Mouse (Mus musculus): ENCODE data around the gene Cacna1i. TPM values are rescaled to one million over a fixed set of nuclear protein-coding genes. Genes with fewer than 3 reads are reported as not detected.

The Cacna1i gene
- polyA plus RNA-seq, 1 experiment from 2014 or later = 0.03 TPM

DNA sequence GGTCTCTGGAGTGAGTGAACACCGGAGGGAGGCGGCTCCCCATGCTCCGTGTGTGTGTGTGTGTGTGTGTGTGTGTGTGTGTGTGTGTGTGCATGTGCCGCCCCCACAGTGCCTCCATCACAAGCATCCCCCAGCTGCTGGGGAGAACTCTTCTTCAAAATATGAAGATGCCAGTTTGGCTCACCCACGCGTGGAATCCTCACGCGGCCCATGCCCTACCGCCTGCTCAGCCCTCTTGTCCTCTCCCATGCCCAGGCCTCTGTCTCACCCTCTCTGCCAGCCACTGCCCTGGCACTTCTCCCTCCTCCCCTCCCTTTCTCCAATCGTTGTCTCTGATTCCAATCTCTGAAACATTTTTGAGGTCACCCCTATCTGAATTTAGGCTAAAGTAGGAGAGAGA, 47.7 kb downstream of the Cacna1i start:
- Histone ChIP-seq H3K4me3 (ENCODE audit: low read depth, low read length) (no peak overlapping the region), H3K27ac (ENCODE audit: low read depth, low read length) (no peak overlapping the region), H3K27me3 (replicated peaks; ENCODE audit: control insufficient read depth, insufficient read depth, low read length) (no peaks in the 10 kb centered on the region), H3K9me3 (ENCODE audit: control insufficient read depth) (no peaks in the 10 kb centered on the region), H3K36me3 (ENCODE audit: control insufficient read depth, insufficient read depth) (no peaks in the 10 kb centered on the region), H3K9ac (ENCODE audit: low read depth, low read length) (no peak overlapping the region), H3K4me2 (replicated peaks; ENCODE audit: low read depth) (no peak overlapping the region), H3K4me1 (replicated peaks; ENCODE audit: control insufficient read depth, insufficient read depth, low read length) (no peaks in the 10 kb centered on the region)
- WGBS = 74% methylated on average over 8 of the region's 10 CpGs
- ATAC-seq = no peak
- no peak for TF ChIP-seq CTCF (IDR thresholded peaks at IDR 0.05; ENCODE audit: low read depth)

DNA sequence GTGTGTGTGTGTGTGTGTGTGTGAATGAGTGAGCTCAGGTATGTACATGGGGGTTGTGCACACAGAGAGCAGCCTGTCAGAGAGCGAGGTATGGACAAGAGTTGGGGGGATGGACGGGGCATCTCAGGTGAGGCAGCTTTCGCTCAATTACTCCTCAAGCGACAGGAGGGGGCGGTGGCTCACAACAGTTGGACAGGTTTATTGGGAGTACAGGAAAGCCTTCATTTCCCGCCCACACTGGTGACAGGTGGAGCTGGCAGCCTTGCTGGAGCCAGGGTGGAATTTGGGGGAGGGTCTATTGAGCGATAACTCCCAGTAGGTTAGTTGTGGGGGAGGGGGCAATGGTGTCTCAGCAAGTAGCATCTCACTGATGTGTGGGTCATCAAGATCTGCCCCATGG, 48.2 kb downstream of the Cacna1i start:
- no peaks in the 10 kb centered on the region for H3K36me3 ChIP-seq (ENCODE audit: control insufficient read depth, insufficient read depth)
- TF ChIP-seq CTCF (IDR thresholded peaks at IDR 0.05; ENCODE audit: low read depth) = no peak
- no peak for ATAC-seq
- no peaks in the 10 kb centered on the region for H3K9me3 ChIP-seq (ENCODE audit: control insufficient read depth)
- no peak overlapping the region for H3K4me2 ChIP-seq (replicated peaks; ENCODE audit: low read depth)
- H3K27ac ChIP-seq (ENCODE audit: low read depth, low read length) = no peak overlapping the region
- no peak overlapping the region for H3K9ac ChIP-seq (ENCODE audit: low read depth, low read length)
- no peak overlapping the region for H3K4me3 ChIP-seq (ENCODE audit: low read depth, low read length)
- WGBS = 43% methylated on average over 7 of the region's 7 CpGs
- no peaks in the 10 kb centered on the region for H3K4me1 ChIP-seq (replicated peaks; ENCODE audit: control insufficient read depth, insufficient read depth, low read length)
- H3K27me3 ChIP-seq (replicated peaks; ENCODE audit: control insufficient read depth, insufficient read depth, low read length) = no peaks in the 10 kb centered on the region

DNA sequence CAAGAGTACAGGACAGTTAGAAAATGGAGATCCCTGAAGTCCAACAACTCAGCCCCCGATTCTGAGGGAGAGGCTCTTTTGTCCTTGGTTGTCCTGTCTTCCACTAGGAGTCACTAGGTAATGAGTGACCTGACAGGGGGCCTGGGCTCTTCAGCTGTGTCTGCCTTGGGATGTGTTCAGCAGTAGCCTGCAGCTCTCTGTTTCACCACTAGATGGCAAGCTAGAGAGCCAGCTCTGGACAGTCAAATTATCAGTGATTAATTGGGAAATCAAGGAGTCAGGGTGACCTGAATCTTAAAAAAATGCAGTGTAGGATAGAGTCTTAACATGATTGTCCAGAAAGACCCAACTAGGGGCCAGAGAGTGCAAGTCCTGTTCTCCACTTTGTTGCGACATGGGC, 53.3 kb downstream of the Cacna1i start:
- Histone ChIP-seq H3K4me3 (ENCODE audit: low read depth, low read length) (no peak overlapping the region), H3K9me3 (ENCODE audit: control insufficient read depth) (no peaks in the 10 kb centered on the region), H3K4me2 (replicated peaks; ENCODE audit: low read depth) (no peak overlapping the region), H3K36me3 (ENCODE audit: control insufficient read depth, insufficient read depth) (no peaks in the 10 kb centered on the region), H3K9ac (ENCODE audit: low read depth, low read length) (no peak overlapping the region), H3K27me3 (replicated peaks; ENCODE audit: control insufficient read depth, insufficient read depth, low read length) (no peaks in the 10 kb centered on the region), H3K4me1 (replicated peaks; ENCODE audit: control insufficient read depth, insufficient read depth, low read length) (no peaks in the 10 kb centered on the region), H3K27ac (ENCODE audit: low read depth, low read length) (no peak overlapping the region)
- ATAC-seq = no peak
- 80% methylated on average over 2 of the region's 2 CpGs for WGBS
- peak; percentile 84 for TF ChIP-seq CTCF (IDR thresholded peaks at IDR 0.05; ENCODE audit: low read depth)

DNA sequence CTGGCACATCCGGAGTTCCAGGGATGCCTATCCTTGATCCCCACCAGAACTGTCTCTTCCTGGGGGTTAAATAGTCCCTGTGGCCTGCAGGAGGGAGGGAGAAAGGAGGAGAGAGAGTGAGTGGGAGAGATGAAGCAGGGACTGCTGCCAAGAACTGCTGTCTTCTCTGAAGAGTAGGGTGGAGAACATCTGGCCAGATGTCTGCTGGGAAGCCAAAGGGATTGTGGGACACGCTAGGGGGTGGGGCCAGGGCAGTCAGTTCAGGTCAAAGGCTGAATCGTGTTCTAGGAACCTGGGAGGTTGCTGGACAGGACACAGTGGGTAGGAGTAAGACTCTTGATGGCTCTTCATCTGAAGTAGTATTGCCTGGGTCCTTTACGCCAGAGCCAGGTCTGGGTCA, 55.4 kb downstream of the Cacna1i start:
- Histone ChIP-seq H3K4me3 (ENCODE audit: low read depth, low read length) (no peak overlapping the region), H3K27me3 (replicated peaks; ENCODE audit: control insufficient read depth, insufficient read depth, low read length) (no peaks in the 10 kb centered on the region), H3K4me2 (replicated peaks; ENCODE audit: low read depth) (no peak overlapping the region), H3K9me3 (ENCODE audit: control insufficient read depth) (no peaks in the 10 kb centered on the region), H3K36me3 (ENCODE audit: control insufficient read depth, insufficient read depth) (no peaks in the 10 kb centered on the region), H3K27ac (ENCODE audit: low read depth, low read length) (no peak overlapping the region), H3K9ac (ENCODE audit: low read depth, low read length) (no peak overlapping the region), H3K4me1 (replicated peaks; ENCODE audit: control insufficient read depth, insufficient read depth, low read length) (no peaks in the 10 kb centered on the region)
- WGBS = 72% methylated on average over 4 of the region's 4 CpGs
- TF ChIP-seq CTCF (IDR thresholded peaks at IDR 0.05; ENCODE audit: low read depth) = no peak
- ATAC-seq = no peak

DNA sequence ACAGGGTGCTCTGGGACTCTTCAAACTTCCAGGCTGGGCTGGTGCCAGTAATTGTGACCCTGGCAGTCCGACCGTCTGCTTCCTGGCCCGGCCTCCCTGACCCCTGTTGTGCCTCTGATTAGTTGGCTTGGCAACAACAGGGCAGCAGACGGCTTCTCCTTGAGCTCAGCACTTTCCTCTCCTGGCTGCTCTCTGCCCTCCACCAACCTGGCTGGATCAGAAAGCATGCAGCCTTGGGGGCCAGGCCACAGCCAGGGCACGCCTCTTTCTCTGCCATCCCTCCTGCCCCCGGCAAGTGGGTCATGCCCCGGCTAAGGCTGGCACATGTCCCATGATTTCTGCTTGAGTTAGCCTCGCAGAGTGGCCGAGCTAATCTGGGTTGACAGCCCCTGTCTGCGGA, 56.0 kb downstream of the Cacna1i start:
- H3K9ac ChIP-seq (ENCODE audit: low read depth, low read length) = no peak overlapping the region
- no peak overlapping the region for H3K27ac ChIP-seq (ENCODE audit: low read depth, low read length)
- no peak for ATAC-seq
- no peaks in the 10 kb centered on the region for H3K36me3 ChIP-seq (ENCODE audit: control insufficient read depth, insufficient read depth)
- WGBS = 41% methylated on average over 10 of the region's 10 CpGs
- H3K27me3 ChIP-seq (replicated peaks; ENCODE audit: control insufficient read depth, insufficient read depth, low read length) = no peaks in the 10 kb centered on the region
- H3K4me2 ChIP-seq (replicated peaks; ENCODE audit: low read depth) = no peak overlapping the region
- TF ChIP-seq CTCF (IDR thresholded peaks at IDR 0.05; ENCODE audit: low read depth) = no peak
- H3K4me1 ChIP-seq (replicated peaks; ENCODE audit: control insufficient read depth, insufficient read depth, low read length) = no peaks in the 10 kb centered on the region
- no peak overlapping the region for H3K4me3 ChIP-seq (ENCODE audit: low read depth, low read length)
- no peaks in the 10 kb centered on the region for H3K9me3 ChIP-seq (ENCODE audit: control insufficient read depth)

DNA sequence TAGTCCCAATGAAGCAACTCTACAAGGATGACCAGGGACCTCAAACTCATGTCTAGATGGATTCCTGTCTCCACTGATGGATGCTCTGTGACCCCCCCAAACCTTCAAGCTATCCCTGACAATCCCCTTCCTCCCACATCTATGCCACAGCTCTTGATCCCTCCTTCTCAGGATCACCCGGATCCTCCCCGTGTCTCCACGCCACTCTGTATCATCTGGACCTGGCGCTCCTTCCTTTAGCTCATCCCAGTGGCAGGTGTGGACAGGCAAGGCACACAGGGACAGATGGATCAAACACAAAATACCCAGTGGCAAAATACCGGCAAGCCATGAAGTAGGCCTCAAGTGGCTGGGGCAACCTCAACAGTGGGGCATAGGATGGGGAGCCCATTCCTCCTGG, 56.7 kb downstream of the Cacna1i start:
- ATAC-seq = no peak
- Histone ChIP-seq H3K4me3 (ENCODE audit: low read depth, low read length) (no peak overlapping the region), H3K4me1 (replicated peaks; ENCODE audit: control insufficient read depth, insufficient read depth, low read length) (no peaks in the 10 kb centered on the region), H3K27ac (ENCODE audit: low read depth, low read length) (no peak overlapping the region), H3K9ac (ENCODE audit: low read depth, low read length) (no peak overlapping the region), H3K4me2 (replicated peaks; ENCODE audit: low read depth) (no peak overlapping the region), H3K27me3 (replicated peaks; ENCODE audit: control insufficient read depth, insufficient read depth, low read length) (no peaks in the 10 kb centered on the region), H3K9me3 (ENCODE audit: control insufficient read depth) (no peaks in the 10 kb centered on the region), H3K36me3 (ENCODE audit: control insufficient read depth, insufficient read depth) (no peaks in the 10 kb centered on the region)
- 96% methylated on average over 5 of the region's 5 CpGs for WGBS
- no peak for TF ChIP-seq CTCF (IDR thresholded peaks at IDR 0.05; ENCODE audit: low read depth)

DNA sequence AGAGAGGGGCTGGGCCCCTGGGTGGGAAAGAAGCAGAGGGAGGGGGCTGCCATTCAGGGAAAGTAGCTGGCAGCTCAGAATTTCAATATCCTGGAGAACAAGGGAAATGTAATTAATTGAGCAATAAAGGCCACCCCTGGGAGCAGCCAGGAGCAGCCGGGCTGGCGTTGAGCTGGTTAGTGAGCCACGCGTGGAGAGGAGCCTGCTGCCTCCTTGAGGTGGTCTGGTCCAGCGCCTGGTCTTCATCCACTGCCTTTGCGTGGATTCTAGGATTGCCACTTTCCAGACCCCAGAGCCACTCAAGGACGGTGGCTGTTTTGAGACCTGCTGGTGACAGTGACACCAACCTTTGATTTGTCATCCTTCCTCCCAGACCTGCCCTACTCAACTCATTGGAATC, 59.5 kb downstream of the Cacna1i start:
- no peaks in the 10 kb centered on the region for H3K27me3 ChIP-seq (replicated peaks; ENCODE audit: control insufficient read depth, insufficient read depth, low read length)
- no peak overlapping the region for H3K4me2 ChIP-seq (replicated peaks; ENCODE audit: low read depth)
- H3K9ac ChIP-seq (ENCODE audit: low read depth, low read length) = no peak overlapping the region
- TF ChIP-seq CTCF (IDR thresholded peaks at IDR 0.05; ENCODE audit: low read depth) = no peak
- H3K9me3 ChIP-seq (ENCODE audit: control insufficient read depth) = no peaks in the 10 kb centered on the region
- H3K4me1 ChIP-seq (replicated peaks; ENCODE audit: control insufficient read depth, insufficient read depth, low read length) = no peaks in the 10 kb centered on the region
- H3K36me3 ChIP-seq (ENCODE audit: control insufficient read depth, insufficient read depth) = no peaks in the 10 kb centered on the region
- 86% methylated on average over 7 of the region's 7 CpGs for whole genome bisulfite sequencing
- no peak overlapping the region for H3K4me3 ChIP-seq (ENCODE audit: low read depth, low read length)
- no peak overlapping the region for H3K27ac ChIP-seq (ENCODE audit: low read depth, low read length)
- no peak for ATAC-seq
